Mouse (Mus musculus): ENCODE results near the gene Cep152. TPM values are rescaled to one million over a fixed set of nuclear protein-coding genes. Genes with fewer than 3 reads are reported as not detected.
A peak's percentile ranks its signal among the peaks of the same experiment; 100 is the strongest.

Cep152 gene
- polyA plus RNA-seq, 1 experiment from 2014 or later = 7.0 TPM

DNA sequence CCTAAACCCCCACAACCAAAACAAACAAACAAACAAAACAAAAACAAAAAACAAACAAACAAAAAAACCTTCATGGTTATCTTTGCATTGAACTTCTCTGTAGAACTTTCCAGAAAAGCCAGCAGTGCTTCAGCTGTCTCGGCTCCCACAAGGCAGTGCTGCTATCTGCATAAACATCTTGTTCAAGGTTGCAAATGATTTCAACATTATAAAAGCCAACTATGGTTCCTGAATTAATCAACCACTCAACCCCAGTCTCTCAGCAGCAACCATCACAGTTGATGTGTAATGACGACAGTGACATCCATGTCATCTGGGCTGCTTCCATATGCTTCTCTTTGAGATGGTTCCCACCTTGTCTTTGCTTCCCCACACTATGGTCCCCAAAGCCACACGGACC is 85.3 kb downstream of the Cep152 start:
- WGBS = 82% methylated on average over 3 of the region's 3 CpGs
- no peaks in the 10 kb centered on the region for H3K36me3 ChIP-seq
- DNase-seq (ENCODE audit: low spot score) = no peak

DNA sequence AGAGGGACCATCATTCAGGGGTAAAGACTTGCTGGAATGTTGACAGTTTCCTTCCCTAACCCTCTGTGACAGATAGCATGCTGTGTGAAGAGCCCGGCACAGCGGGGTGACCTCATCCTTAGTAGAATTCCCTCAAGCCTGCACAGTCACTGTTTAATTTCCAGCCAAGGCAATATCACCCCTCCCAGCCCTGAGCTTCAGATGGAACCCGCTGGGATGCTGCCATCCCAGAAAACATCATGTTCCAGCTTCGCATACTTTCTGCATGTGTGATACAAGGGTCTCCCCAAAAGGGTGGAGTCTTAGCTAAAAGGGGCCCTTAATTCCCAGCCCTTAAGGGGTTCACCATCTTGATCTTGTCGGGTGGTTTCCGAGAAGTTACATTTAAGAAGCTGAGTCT is 94.2 kb downstream of the Cep152 start:
- H3K27ac ChIP-seq = no peak overlapping the region
- no peak overlapping the region for H3K4me3 ChIP-seq
- H3K36me3 ChIP-seq = no peaks in the 10 kb centered on the region
- H3K27me3 ChIP-seq (ENCODE audit: insufficient read depth, poor library complexity, severe bottlenecking) = no peaks in the 10 kb centered on the region
- 52% methylated on average over 6 of the region's 6 CpGs for WGBS
- peak; percentile 74 for DNase-seq (ENCODE audit: low spot score)
- H3K4me1 ChIP-seq = peaks cover 8% of the 10 kb centered on the region
- H3K9me3 ChIP-seq = no peaks in the 10 kb centered on the region

More for the DNA sequence above, 85.3 kb downstream of the Cep152 start:
- Histone ChIP-seq H3K4me1 (no peaks in the 10 kb centered on the region), H3K9me3 (no peaks in the 10 kb centered on the region), H3K27ac (no peak overlapping the region), H3K4me3 (no peak overlapping the region), H3K27me3 (ENCODE audit: insufficient read depth, poor library complexity, severe bottlenecking) (no peaks in the 10 kb centered on the region)

DNA sequence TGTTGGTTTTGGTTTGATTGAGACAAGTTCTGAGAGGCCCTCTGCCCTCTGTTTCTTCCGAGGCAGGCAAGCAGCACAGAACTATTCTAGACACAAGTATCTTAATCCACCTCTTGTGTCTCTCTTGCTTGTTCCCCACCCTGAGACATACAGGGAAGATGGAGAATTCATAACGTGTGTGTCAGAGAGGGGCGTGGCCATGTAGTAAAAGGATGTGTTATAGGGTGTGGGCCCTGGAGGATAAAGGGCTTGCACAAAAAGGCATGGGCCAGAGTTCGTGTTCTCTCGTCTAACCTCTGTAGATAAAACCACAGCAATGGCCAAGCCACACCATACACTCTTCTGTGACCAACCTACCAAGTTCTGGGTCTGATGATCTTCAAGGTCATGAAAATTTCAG is 98.3 kb downstream of the Cep152 start:
- peaks cover 8% of the 10 kb centered on the region for H3K4me1 ChIP-seq
- no peaks in the 10 kb centered on the region for H3K36me3 ChIP-seq
- H3K9me3 ChIP-seq = no peaks in the 10 kb centered on the region
- 75% methylated on average over 5 of the region's 5 CpGs for WGBS
- H3K27ac ChIP-seq = no peak overlapping the region
- DNase-seq (ENCODE audit: low spot score) = peak; percentile 38
- H3K27me3 ChIP-seq (ENCODE audit: insufficient read depth, poor library complexity, severe bottlenecking) = no peaks in the 10 kb centered on the region
- H3K4me3 ChIP-seq = no peak overlapping the region

DNA sequence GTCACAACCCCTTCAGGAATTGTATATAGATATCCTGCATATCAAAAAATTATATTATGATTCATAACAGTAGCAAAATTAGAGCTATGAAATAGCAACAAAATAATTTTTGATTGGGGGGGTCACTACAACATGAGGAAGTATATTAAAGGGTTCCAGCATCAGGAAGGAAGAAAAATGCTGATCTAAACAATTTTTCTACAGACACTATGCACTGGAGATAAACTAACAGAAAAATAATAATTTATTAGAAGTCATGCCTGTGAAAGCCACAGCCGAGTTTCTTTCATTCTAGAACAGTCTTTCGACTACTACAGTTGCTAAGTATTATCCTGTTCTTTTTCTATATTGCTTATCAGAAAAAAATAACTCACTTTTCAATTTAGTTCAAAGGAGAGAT is 99.4 kb downstream of the Cep152 start:
- H3K4me3 ChIP-seq = no peak overlapping the region
- peaks cover 3% of the 10 kb centered on the region for H3K4me1 ChIP-seq
- 74% methylated on average over 2 of the region's 2 CpGs for WGBS
- no peaks in the 10 kb centered on the region for H3K36me3 ChIP-seq
- DNase-seq (ENCODE audit: low spot score) = no peak
- no peaks in the 10 kb centered on the region for H3K27me3 ChIP-seq (ENCODE audit: insufficient read depth, poor library complexity, severe bottlenecking)
- H3K9me3 ChIP-seq = no peaks in the 10 kb centered on the region
- H3K27ac ChIP-seq = no peak overlapping the region

DNA sequence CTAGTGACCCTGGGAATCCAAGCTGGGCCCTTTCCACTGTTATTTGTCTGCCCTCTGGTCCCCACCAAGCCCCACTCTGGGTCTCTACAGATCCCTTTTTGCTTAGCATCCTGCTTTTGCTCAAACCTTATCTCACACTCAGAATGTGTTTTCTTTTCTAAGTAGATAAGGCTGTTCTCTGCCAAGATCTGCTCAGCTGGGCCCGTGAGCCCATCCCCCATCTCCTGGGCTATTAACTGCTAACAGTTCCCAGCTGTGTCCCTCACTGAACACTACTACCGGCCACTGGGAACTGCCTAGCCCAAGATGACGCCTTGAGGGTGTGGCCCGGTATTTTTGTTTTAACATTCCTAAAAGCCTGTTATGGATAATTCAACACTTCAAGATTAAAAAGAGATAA is 108.3 kb downstream of the Cep152 start:
- peak; percentile 83 for DNase-seq (ENCODE audit: low spot score)
- Histone ChIP-seq H3K9me3 (no peaks in the 10 kb centered on the region), H3K4me1 (peaks cover 20% of the 10 kb centered on the region), H3K27me3 (ENCODE audit: insufficient read depth, poor library complexity, severe bottlenecking) (no peaks in the 10 kb centered on the region), H3K36me3 (no peaks in the 10 kb centered on the region), H3K27ac (peak overlapping the region; percentile 56), H3K4me3 (no peak overlapping the region)
- under 1% methylated on average over 4 of the region's 4 CpGs for WGBS

DNA sequence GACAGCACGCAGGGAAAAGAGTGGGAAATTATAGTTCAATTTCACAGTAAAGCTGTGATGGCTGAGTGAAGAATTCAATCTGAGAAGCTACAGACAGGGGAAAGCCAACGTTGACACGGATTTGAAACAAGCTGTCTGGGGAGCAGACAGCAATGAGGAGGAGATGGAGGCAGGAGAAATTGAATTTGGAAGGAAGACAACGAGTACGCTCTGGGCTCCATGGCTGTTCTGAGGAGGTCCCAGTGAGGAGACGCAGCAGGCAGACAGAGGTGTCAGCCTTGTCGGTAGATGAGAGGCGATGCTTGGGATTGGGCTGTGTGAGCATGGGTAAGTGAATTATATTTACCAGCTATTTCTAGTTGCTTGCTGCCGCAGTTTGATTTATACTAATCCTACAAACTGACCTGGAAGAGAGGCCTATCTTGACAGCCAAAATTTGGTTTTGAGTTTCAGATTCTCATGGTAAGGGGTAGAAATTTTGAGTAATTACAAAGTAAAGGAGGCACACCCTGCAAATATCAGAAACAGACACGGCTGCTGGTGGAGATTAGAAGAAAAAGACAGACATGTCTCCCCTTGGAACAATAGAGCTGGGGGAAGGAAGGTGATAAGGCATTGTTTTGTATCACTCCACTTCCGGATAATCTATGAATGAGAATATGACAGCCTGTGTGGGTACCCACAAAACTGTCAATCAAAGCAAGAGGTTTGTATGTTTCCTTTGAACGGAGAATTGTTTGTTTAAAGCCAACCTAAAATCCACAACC is 109.4 kb downstream of the Cep152 start:
- Histone ChIP-seq H3K4me3 (no peak overlapping the region), H3K36me3 (no peaks in the 10 kb centered on the region), H3K27ac (peak overlapping the region; percentile 56; the same call in 1 of the 2 replicates), H3K9me3 (no peaks in the 10 kb centered on the region), H3K4me1 (peaks cover 20% of the 10 kb centered on the region), H3K27me3 (ENCODE audit: insufficient read depth, poor library complexity, severe bottlenecking) (no peaks in the 10 kb centered on the region)
- peak; percentile 52 for DNase-seq (ENCODE audit: low spot score)
- WGBS = 41% methylated on average over 12 of the region's 12 CpGs

DNA sequence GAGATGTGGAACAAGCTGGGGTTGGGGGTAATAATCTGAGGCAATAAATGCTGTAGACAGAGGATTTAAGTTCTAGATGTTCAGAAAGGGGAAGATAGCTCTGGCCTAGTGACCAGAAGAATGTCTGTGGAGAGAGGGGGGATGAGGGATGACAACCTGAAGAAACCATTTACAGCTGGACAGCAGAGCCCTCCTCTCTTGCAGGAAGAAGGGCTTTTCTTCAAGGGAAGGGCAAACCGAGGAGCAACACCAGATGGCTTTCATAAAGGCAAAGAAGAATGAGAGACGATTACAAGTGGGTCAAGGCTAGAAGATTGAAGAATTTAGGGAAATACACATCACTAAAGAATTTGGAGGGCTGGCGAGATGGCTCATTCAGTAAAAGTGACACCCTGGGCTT is 110.5 kb downstream of the Cep152 start:
- peak overlapping the region; percentile 36; the same call in 1 of the 2 replicates for H3K27ac ChIP-seq
- DNase-seq (ENCODE audit: low spot score) = no peak
- no peaks in the 10 kb centered on the region for H3K9me3 ChIP-seq
- no peak overlapping the region for H3K4me3 ChIP-seq
- no peaks in the 10 kb centered on the region for H3K27me3 ChIP-seq (ENCODE audit: insufficient read depth, poor library complexity, severe bottlenecking)
- WGBS = 60% methylated on average over 3 of the region's 3 CpGs
- no peaks in the 10 kb centered on the region for H3K36me3 ChIP-seq
- H3K4me1 ChIP-seq = peaks cover 20% of the 10 kb centered on the region

Other genes starting within 250 kb of the Cep152 start
- 0.46 and 0.58 TPM in 2 replicates for gene Gm9913, start 120.0 kb downstream of the Cep152 start, polyA plus RNA-seq (2016; fragmentation: Nextera tagmentation; extraction: Ambion mirVana)
- gene Fbn1, start 117.1 kb downstream of the Cep152 start, polyA plus RNA-seq (2016; fragmentation: Nextera tagmentation; extraction: Ambion mirVana) = 16.8 and 20.0 TPM in 2 replicates
- gene Eid1, start 48.0 kb upstream of the Cep152 start, polyA plus RNA-seq (2016; fragmentation: Nextera tagmentation; extraction: Ambion mirVana) = 124 and 142 TPM in 2 replicates
- 1.5 and 2.2 TPM in 2 replicates for gene Shc4, start 99.0 kb upstream of the Cep152 start, polyA plus RNA-seq (2016; fragmentation: Nextera tagmentation; extraction: Ambion mirVana)
- 12.6 and 15.0 TPM in 2 replicates for gene Secisbp2l, start 157.8 kb upstream of the Cep152 start, polyA plus RNA-seq (2016; fragmentation: Nextera tagmentation; extraction: Ambion mirVana)
- 34.0 and 40.7 TPM in 2 replicates for gene Galk2, start 234.0 kb upstream of the Cep152 start, polyA plus RNA-seq (2016; fragmentation: Nextera tagmentation; extraction: Ambion mirVana)
- 77.5 and 81.3 TPM in 2 replicates for gene Cops2, start 234.0 kb upstream of the Cep152 start, polyA plus RNA-seq (2016; fragmentation: Nextera tagmentation; extraction: Ambion mirVana)

All from heart, embryonic 10.5 days (tissue).